Mouse (Mus musculus) forebrain, embryonic 15.5 days (tissue): ENCODE data around the gene Trim41. TPM values are rescaled to one million over a fixed set of nuclear protein-coding genes. Genes with fewer than 3 reads are reported as not detected.
A peak's percentile ranks its signal among the peaks of the same experiment; 100 is the strongest.

Experiments used
- ATAC-seq: fragments of 200-750 bp; cut with Nextera tagmentation; replicated peaks from 2 replicates; pipeline ENCODE4 v1.8.0; 2017; ENCODE audit warnings: mild to moderate bottlenecking, moderate TSS enrichment, moderate library complexity
- H3K27ac ChIP-seq: fragments of 300-500 bp; sonication (generic); replicated peaks from 2 replicates; pipeline ENCODE4 v1.5.1; 2015; ENCODE audit warnings: mild to moderate bottlenecking, inconsistent platforms
- H3K27me3 ChIP-seq: fragments of 300-500 bp; sonication (generic); 2 replicates; pipeline ENCODE4 v1.6.1; 2015; ENCODE audit warnings: inconsistent platforms
- H3K36me3 ChIP-seq: fragments of 300-500 bp; sonication (generic); 2 replicates; pipeline ENCODE4 v1.6.1; 2015; ENCODE audit warnings: mild to moderate bottlenecking, inconsistent platforms
- H3K4me1 ChIP-seq: fragments of 300-500 bp; sonication (generic); 2 replicates; pipeline ENCODE4 v1.6.1; 2015; ENCODE audit warnings: inconsistent platforms
- H3K4me2 ChIP-seq: fragments of 300-500 bp; sonication (generic); replicated peaks from 2 replicates; pipeline ENCODE4 v1.6.1; 2015; ENCODE audit warnings: mild to moderate bottlenecking, inconsistent platforms
- H3K4me3 ChIP-seq: fragments of 300-500 bp; sonication (generic); 2 replicates; pipeline ENCODE4 v1.5.1; 2015; ENCODE audit warnings: mild to moderate bottlenecking, inconsistent platforms
- H3K9ac ChIP-seq: fragments of 300-500 bp; sonication (generic); replicated peaks from 2 replicates; pipeline ENCODE4 v1.6.1; 2015; ENCODE audit warnings: mild to moderate bottlenecking, inconsistent platforms
- H3K9me3 ChIP-seq: fragments of 300-500 bp; sonication (generic); 2 replicates; pipeline ENCODE4 v1.6.1; 2016; ENCODE audit warnings: inconsistent platforms
- WGBS: fragments of 180-500 bp; shearing (Covaris S2); methylation state at CpG from one replicate; pipeline ENCODE4 v1.1.7; 2015; ENCODE audit warnings: mixed read lengths; 5-methylcytosine and 5-hydroxymethylcytosine counted together
- polyA plus RNA-seq: library from polyadenylated mRNA; unstranded; fragments of >200 nt; fragmentation: Nextera tagmentation; extraction: Ambion mirVana; gene quantifications from 2 replicates; pipeline ENCODE4 v1.2.1, GENCODE M21; 2015

Gene Trim41
- 6.0 and 6.3 TPM in 2 replicates for polyA plus RNA-seq

DNA sequence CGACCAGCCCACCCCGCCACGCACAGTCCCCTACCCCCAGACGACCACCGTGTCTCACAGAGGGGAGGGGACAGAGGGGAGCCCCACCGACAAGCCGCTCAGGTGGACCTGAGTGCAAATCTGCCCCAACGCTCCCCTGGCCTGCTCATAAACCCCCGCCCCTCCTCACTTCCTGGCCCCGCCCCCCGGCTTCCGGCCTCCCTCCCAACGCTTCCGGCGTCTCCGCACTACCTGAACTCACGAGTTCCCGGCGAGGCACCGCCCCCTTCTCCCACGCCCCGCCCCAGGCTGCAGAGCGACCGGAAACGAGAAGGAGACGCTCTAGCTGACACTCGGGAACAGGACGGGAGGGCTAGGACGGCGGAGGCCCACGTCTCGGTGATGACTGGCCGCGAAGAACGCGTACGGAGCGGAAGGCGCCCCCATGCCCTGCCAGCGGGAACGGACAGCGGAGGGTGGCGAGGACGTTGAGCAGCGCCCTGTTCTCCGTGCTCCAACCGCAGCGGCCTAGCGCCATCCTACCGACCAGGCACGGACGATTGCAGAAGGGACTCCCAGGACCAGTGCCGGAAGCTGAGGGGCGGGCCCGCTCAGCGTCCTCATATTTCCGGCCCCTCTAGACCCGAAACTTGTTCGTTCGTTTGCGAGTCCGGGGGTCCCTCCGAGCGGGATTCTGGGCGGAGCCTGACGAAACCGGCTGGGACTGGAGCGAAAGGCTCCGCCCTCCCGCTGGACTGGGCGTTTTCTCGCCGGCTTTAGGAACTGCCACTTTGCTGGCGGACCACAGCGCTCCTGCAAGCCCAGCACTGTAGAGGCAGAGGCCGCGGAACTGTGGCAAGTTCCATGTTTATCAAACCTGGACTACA lies at the start of gene Trim41:
Gene Trim41 (minus strand): TSS at position 554 of the 866 bp plus-strand sequence.
- peak; percentile 97 for ATAC-seq

DNA sequence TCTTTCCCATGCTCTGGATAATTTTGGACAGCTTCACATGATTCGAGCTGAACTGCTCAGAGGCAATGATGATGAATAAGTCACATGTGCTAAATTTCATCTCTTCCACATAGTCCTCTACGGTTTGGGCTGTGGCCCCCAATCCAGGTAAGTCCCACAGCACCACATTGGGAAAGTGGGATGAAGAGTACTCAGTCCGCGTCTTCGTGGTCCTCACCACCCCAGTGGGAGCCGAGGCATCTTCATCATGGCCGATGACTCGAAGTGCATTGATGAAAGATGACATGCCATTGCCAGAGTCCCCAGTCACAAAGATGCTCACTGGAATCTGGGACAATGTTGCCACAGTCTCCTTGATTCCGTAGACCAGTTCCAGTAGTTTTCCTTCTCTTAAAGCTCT lies 49.3 kb upstream of the Trim41 start:
- no peak for ATAC-seq
- 96% methylated on average over 9 of the region's 9 CpGs for WGBS
- no peak overlapping the region for H3K27ac ChIP-seq

More for the DNA sequence above, at the start of gene Trim41:
- no peaks in the 10 kb centered on the region for H3K9me3 ChIP-seq
- peak within 1 kb of the TSS; percentile 83 for H3K4me3 ChIP-seq
- H3K4me2 ChIP-seq: peak within 1 kb of the TSS; percentile 89
- H3K4me1 ChIP-seq: peaks cover 37% of the 10 kb centered on the region
- H3K27ac ChIP-seq: peak within 1 kb of the TSS; percentile 96
- peaks cover 5% of the 10 kb centered on the region for H3K36me3 ChIP-seq
- peaks cover under 1% of the 10 kb centered on the region; the same call in 1 of the 2 replicates for H3K27me3 ChIP-seq
- peak within 1 kb of the TSS; percentile 87 for H3K9ac ChIP-seq
- WGBS: under 1% methylated on average over 76 of the region's 77 CpGs

DNA sequence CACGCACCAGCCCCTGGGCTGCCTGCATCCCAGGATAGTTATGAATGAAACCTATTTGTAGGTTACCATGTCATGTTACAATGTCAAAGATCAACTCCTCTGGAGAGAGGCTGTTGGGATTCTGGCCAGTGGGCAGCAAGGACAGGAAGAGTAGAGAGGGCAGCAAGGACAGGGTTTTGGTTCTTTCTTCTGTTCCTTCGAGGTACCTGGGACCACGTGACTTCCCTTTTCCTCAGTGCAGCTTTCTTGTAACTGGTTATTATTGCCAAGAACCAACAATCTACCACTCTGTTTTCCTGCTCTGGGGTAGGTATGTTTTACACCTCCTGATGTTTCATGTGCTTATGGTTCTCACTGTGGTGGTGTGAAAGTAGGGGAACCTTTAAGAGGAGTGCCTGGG lies 46.7 kb upstream of the Trim41 start:
- Histone ChIP-seq H3K9me3 (no peaks in the 10 kb centered on the region), H3K4me1 (peaks cover 1% of the 10 kb centered on the region), H3K4me2 (no peak overlapping the region), H3K36me3 (no peaks in the 10 kb centered on the region), H3K27ac (no peak overlapping the region), H3K27me3 (0 out of 2 replicates have a peak, but pooled peaks cover 4% of the 10 kb centered on the region), H3K4me3 (no peak overlapping the region), H3K9ac (no peak overlapping the region)
- ATAC-seq: no peak
- WGBS: 89% methylated on average over 3 of the region's 3 CpGs

More for the DNA sequence above, 49.3 kb upstream of the Trim41 start:
- Histone ChIP-seq H3K9me3 (no peaks in the 10 kb centered on the region), H3K4me2 (no peak overlapping the region), H3K9ac (no peak overlapping the region), H3K27me3 (no peaks in the 10 kb centered on the region), H3K36me3 (no peaks in the 10 kb centered on the region), H3K4me3 (no peak overlapping the region), H3K4me1 (peaks cover 7% of the 10 kb centered on the region)

DNA sequence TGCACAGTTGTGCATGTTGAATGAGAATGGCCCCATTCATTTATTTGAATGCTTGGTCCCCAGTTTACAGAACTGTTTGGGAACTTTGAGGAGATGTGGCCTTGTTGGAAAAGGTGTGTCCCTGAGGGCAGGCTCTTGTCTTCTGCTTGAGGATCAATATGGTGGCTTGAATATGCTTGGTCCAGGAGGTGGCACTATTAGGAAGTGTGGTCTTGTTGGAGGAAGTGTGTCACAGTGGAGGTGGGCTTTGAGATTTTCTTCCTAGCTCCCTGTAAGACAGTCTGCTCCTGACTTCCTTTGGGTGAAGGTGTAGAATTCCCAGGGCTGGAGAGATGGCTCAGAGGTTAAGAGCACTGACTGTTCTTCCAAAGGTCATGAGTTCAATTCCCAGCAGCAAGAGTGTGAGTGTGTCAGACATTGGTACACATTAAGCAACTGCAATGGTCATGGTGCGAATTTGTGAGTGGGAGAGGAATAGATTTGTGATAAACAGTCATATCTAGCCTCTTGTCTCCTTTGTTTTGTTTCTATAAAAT lies 45.7 kb upstream of the Trim41 start:
- no peak for ATAC-seq
- 84% methylated on average over 1 of the region's 1 CpGs for WGBS

GRCm38 (mm10) chr11:48859014-48859413 lies 41.9 kb upstream of the Trim41 start:
- no peak for ATAC-seq
- Histone ChIP-seq H3K27me3 (0 out of 2 replicates have a peak, but pooled peaks cover 8% of the 10 kb centered on the region), H3K27ac (no peak overlapping the region), H3K36me3 (no peaks in the 10 kb centered on the region), H3K4me1 (peaks cover 33% of the 10 kb centered on the region), H3K9me3 (no peaks in the 10 kb centered on the region), H3K9ac (peak overlapping the region; percentile 37; the same call in 1 of the 2 replicates), H3K4me2 (peak overlapping the region; percentile 83), H3K4me3 (peak overlapping the region; percentile 64)
- 0% methylated on average over 6 of the region's 6 CpGs for WGBS

More for the DNA sequence above, 45.7 kb upstream of the Trim41 start:
- H3K9me3 ChIP-seq: no peaks in the 10 kb centered on the region
- no peak overlapping the region for H3K4me3 ChIP-seq
- H3K36me3 ChIP-seq: no peaks in the 10 kb centered on the region
- H3K27me3 ChIP-seq: 0 out of 2 replicates have a peak, but pooled peaks cover 8% of the 10 kb centered on the region
- no peak overlapping the region for H3K9ac ChIP-seq
- no peak overlapping the region for H3K27ac ChIP-seq
- peaks cover 11% of the 10 kb centered on the region for H3K4me1 ChIP-seq
- H3K4me2 ChIP-seq: no peak overlapping the region

GRCm38 (mm10) chr11:48853474-48854180 lies 36.5 kb upstream of the Trim41 start:
- under 1% methylated on average over 31 of the region's 31 CpGs for WGBS
- Histone ChIP-seq H3K4me3 (peak overlapping the region; percentile 64), H3K27me3 (0 out of 2 replicates have a peak, but pooled peaks cover 4% of the 10 kb centered on the region), H3K4me2 (peak overlapping the region; percentile 83), H3K9me3 (no peaks in the 10 kb centered on the region), H3K27ac (peak overlapping the region; percentile 56), H3K9ac (peak overlapping the region; percentile 51), H3K36me3 (no peaks in the 10 kb centered on the region), H3K4me1 (peaks cover 44% of the 10 kb centered on the region)
- ATAC-seq: peak; percentile 54

DNA sequence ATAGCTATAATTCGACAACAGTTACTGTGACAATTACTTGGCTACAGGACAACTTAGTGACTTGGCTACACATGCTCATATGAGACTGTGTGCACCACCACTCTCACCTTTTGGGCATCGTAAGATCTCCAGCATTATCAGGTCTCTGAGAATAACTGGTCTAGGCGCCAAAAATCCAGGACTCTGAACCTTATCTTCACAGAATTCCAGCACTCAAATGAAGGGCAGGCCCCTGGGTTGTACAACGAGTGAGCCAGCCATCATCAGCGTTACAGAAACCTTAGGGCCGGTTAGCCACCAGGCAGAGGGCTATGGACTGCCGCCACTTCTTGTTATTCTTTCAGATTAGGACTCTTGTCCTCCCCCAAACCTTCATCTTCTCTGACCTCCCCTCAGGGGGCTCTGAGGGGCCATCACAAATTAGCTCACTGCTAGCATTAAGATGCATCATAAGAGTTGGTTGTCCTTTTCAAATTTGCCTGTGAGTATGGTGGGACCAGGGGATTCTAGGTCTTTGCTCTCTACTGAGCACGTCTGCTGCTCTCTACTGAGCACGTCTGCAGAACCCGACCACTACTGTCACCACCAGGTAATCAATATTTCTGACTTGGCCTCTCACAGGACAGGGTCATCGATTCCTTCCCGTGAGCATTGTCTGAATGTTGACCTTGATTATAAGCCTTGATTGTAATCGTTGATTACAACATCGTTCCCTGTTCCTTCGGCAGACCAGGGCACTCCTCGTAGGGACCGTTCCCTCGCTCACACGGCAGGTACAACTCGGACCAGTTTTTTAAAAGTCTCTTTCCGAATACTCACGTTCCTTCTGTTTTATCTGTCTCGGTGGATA lies 35.7 kb upstream of the Trim41 start:
- Histone ChIP-seq H3K4me3 (peak overlapping the region; percentile 64), H3K9me3 (no peaks in the 10 kb centered on the region), H3K27ac (peak overlapping the region; percentile 56), H3K27me3 (no peaks in the 10 kb centered on the region), H3K4me1 (peaks cover 36% of the 10 kb centered on the region), H3K9ac (peak overlapping the region; percentile 51), H3K36me3 (no peaks in the 10 kb centered on the region), H3K4me2 (peak overlapping the region; percentile 83)
- peak; percentile 24 for ATAC-seq
- 9% methylated on average over 23 of the region's 23 CpGs for WGBS

- H3K9ac ChIP-seq: no peak overlapping the region
- peak overlapping the region; percentile 83; the same call in 1 of the 2 replicates for H3K4me2 ChIP-seq
- no peaks in the 10 kb centered on the region for H3K9me3 ChIP-seq
- peak overlapping the region; percentile 64 for H3K4me3 ChIP-seq
- no peak overlapping the region for H3K27ac ChIP-seq
- 73% methylated on average over 4 of the region's 4 CpGs for WGBS
- no peaks in the 10 kb centered on the region for H3K36me3 ChIP-seq
- peaks cover 31% of the 10 kb centered on the region for H3K4me1 ChIP-seq
- no peak for ATAC-seq
- H3K27me3 ChIP-seq: no peaks in the 10 kb centered on the region
Observed at GRCm38 (mm10) chr11:48852190-48852589, 35.0 kb upstream of the Trim41 start.

- H3K4me1 ChIP-seq: peaks cover 30% of the 10 kb centered on the region
- H3K9me3 ChIP-seq: no peaks in the 10 kb centered on the region
- no peak overlapping the region for H3K4me2 ChIP-seq
- no peaks in the 10 kb centered on the region for H3K27me3 ChIP-seq
- H3K36me3 ChIP-seq: no peaks in the 10 kb centered on the region
- H3K9ac ChIP-seq: no peak overlapping the region
- no peak overlapping the region for H3K4me3 ChIP-seq
- H3K27ac ChIP-seq: no peak overlapping the region
- no peak for ATAC-seq
- WGBS: 85% methylated on average over 4 of the region's 4 CpGs
Observed at GRCm38 (mm10) chr11:48851270-48851995, 34.3 kb upstream of the Trim41 start.

- H3K36me3 ChIP-seq: no peaks in the 10 kb centered on the region
- no peak for ATAC-seq
- H3K4me1 ChIP-seq: peaks cover 27% of the 10 kb centered on the region
- 50% methylated on average over 2 of the region's 2 CpGs for WGBS
- H3K9ac ChIP-seq: no peak overlapping the region
- no peaks in the 10 kb centered on the region for H3K27me3 ChIP-seq
- no peaks in the 10 kb centered on the region for H3K9me3 ChIP-seq
- no peak overlapping the region for H3K4me3 ChIP-seq
- no peak overlapping the region for H3K4me2 ChIP-seq
- H3K27ac ChIP-seq: no peak overlapping the region
Observed at GRCm38 (mm10) chr11:48850240-48850639, 33.1 kb upstream of the Trim41 start.

GRCm38 (mm10) chr11:48846881-48847280 lies 29.7 kb upstream of the Trim41 start:
- Histone ChIP-seq H3K27ac (no peak overlapping the region), H3K36me3 (no peaks in the 10 kb centered on the region), H3K4me3 (no peak overlapping the region), H3K9ac (no peak overlapping the region), H3K9me3 (no peaks in the 10 kb centered on the region), H3K4me2 (no peak overlapping the region), H3K4me1 (no peaks in the 10 kb centered on the region), H3K27me3 (no peaks in the 10 kb centered on the region)
- WGBS: 71% methylated on average over 5 of the region's 5 CpGs
- no peak for ATAC-seq
